Mouse (Mus musculus) midbrain, embryonic 13.5 days (tissue): ENCODE data around the gene Rufy1. TPM values are rescaled to one million over a fixed set of nuclear protein-coding genes. Genes with fewer than 3 reads are reported as not detected.

Experiments
- ATAC-seq: fragments of 200-750 bp; cut with Nextera tagmentation; 2 replicates; pipeline ENCODE4 v1.8.0; 2017; ENCODE audit warnings: mild to moderate bottlenecking, moderate TSS enrichment, moderate library complexity
- H3K27ac ChIP-seq: fragments of 300-500 bp; sonication (generic); 2 replicates; pipeline ENCODE4 v1.5.1; 2015; ENCODE audit warnings: inconsistent platforms, mild to moderate bottlenecking, moderate library complexity
- H3K27me3 ChIP-seq: fragments of 300-500 bp; sonication (generic); 2 replicates; pipeline ENCODE4 v1.6.1; 2015; ENCODE audit warnings: mild to moderate bottlenecking, inconsistent platforms
- H3K36me3 ChIP-seq: fragments of 300-500 bp; sonication (generic); 2 replicates; pipeline ENCODE4 v1.6.1; 2015; ENCODE audit warnings: mild to moderate bottlenecking, inconsistent platforms
- H3K4me1 ChIP-seq: fragments of 300-500 bp; sonication (generic); replicated peaks from 2 replicates; pipeline ENCODE4 v1.6.1; 2015; ENCODE audit warnings: inconsistent platforms
- H3K4me2 ChIP-seq: fragments of 300-500 bp; sonication (generic); replicated peaks from 2 replicates; pipeline ENCODE4 v1.6.1; 2015; ENCODE audit warnings: moderate library complexity, mild to moderate bottlenecking, inconsistent platforms
- H3K4me3 ChIP-seq: fragments of 300-500 bp; sonication (generic); replicated peaks from 2 replicates; pipeline ENCODE4 v1.5.1; 2015; ENCODE audit warnings: mild to moderate bottlenecking, inconsistent platforms
- H3K9ac ChIP-seq: fragments of 300-500 bp; sonication (generic); replicated peaks from 2 replicates; pipeline ENCODE4 v1.6.1; 2015; ENCODE audit warnings: mild to moderate bottlenecking, inconsistent platforms
- H3K9me3 ChIP-seq: fragments of 300-500 bp; sonication (generic); 2 replicates; pipeline ENCODE4 v1.6.1; 2016; ENCODE audit warnings: mild to moderate bottlenecking, inconsistent platforms
- WGBS: fragments of 180-500 bp; shearing (Covaris S2); methylation state at CpG from one replicate; pipeline ENCODE4 v1.1.7; 2015; 5-methylcytosine and 5-hydroxymethylcytosine counted together
- microRNA counts: library from miRNA; unstranded; fragments of <30 nt; microRNA quantifications from one replicate; lab custom pipeline; 2016
- microRNA-seq: library from miRNA; unstranded; fragments of <30 nt; microRNA quantifications from one replicate; pipeline ENCODE4, GENCODE M21; 2016
- polyA plus RNA-seq: library from polyadenylated mRNA; unstranded; fragments of >200 nt; fragmentation: Nextera tagmentation; extraction: Ambion mirVana; gene quantifications from 2 replicates; pipeline ENCODE4 v1.2.1, GENCODE M21; 2015

Gene Rufy1
- polyA plus RNA-seq, 1 experiment from 2014 or later, result 25.0 TPM

DNA sequence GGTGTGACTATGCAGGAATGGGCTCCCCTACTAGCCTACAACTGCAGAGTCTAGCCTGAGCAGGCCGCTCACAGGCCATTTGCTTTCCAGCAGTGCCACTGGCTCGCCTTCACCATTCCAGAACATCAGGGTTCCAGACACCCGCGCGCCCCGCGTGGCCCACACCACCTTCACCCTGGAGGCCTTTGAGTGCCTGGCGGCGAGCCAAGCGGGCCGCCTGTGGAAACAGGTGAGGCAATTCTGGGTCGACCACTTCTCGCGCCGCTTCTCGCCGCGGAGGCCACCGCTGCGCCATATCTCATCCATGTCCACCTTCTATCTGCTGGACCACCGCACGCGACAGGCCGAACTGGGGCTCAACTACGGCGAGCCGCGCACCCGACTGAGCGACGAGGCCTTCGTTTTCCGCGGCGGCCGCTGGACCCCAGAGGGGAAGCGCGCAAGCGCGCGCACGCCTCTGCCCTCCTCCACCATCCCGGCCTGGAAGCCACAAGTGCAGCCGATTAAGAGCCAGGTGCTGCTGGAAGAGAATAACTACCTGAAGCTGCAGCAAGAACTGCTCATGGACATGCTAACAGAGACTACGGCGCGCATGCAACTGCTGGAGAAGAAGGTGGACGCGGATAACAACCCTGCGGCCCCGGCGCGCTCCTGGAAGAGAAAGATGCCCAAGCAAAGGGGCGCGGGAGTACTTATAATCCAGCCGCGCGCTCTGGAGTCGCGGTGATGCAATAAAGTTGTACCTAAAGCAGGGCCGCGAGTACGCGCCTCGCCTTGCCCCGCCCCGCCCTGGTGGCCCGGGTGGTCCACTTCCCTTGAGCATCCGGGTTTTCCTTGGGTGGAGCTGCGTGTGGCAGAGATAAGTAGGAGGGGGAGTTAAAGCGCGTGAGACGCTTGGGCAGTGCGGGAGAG is 71.7 kb downstream of the Rufy1 start:
- H3K4me3 ChIP-seq, result peak overlapping the region; percentile 52
- peaks cover 30% of the 10 kb centered on the region for H3K27me3 ChIP-seq
- WGBS, result 3% methylated on average over 74 of the region's 74 CpGs
- H3K36me3 ChIP-seq, result no peaks in the 10 kb centered on the region
- peak overlapping the region; percentile 44; the same call in 1 of the 2 replicates for H3K27ac ChIP-seq
- peak overlapping the region; percentile 69 for H3K9ac ChIP-seq
- peaks cover 9% of the 10 kb centered on the region; the same call in 1 of the 2 replicates for H3K4me1 ChIP-seq
- peak overlapping the region; percentile 84 for H3K4me2 ChIP-seq
- H3K9me3 ChIP-seq, result no peaks in the 10 kb centered on the region
- peak; percentile 65 for ATAC-seq

DNA sequence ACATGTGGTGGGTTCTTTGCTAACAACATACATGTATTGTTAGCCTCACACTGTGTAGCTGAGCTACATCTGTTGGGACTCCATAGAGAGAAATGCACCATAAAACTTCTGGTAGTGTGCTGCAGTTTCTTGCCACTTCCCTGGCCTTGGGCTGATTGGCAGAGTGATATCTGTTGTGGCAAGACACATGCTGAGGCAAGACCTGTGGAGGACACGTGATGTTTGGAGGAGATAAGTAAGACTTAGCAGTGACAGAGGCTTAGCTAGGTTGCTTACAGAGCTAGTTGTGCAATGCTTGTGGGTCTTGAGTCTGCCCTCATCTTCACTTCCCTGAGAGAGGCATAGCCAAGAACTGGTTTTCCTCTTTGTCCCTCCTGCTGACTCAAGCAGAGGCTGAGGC is 75.5 kb downstream of the Rufy1 start:
- H3K27ac ChIP-seq, result no peak overlapping the region
- no peaks in the 10 kb centered on the region for H3K36me3 ChIP-seq
- no peak overlapping the region for H3K4me3 ChIP-seq
- 73% methylated on average over 1 of the region's 1 CpGs for WGBS
- peaks cover 9% of the 10 kb centered on the region; the same call in 1 of the 2 replicates for H3K4me1 ChIP-seq
- no peaks in the 10 kb centered on the region for H3K9me3 ChIP-seq
- no peak overlapping the region for H3K4me2 ChIP-seq
- H3K9ac ChIP-seq, result no peak overlapping the region
- peaks cover 27% of the 10 kb centered on the region for H3K27me3 ChIP-seq
- no peak for ATAC-seq

DNA sequence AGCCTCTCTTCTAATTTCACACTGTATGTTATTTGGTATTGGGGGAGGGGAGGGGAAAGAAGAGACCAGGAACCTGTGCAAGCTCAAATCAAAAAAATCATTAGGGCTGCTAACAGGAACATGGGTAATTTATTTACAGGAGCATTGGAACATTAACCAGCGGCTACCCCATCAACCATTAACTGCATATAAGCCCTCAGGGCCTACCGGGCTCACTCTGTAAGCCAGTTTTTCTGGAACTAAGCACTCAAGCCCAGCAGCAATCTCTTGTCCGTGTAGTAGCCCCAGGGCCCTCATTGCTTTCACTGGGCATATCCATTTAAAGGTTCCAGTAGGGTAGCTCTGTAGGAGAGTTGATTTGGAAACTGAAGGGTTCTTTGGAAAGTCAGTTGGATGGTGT is 76.1 kb downstream of the Rufy1 start:
- Histone ChIP-seq H3K9ac (no peak overlapping the region), H3K9me3 (no peaks in the 10 kb centered on the region), H3K4me3 (no peak overlapping the region), H3K4me2 (no peak overlapping the region), H3K27me3 (peaks cover 25% of the 10 kb centered on the region), H3K27ac (no peak overlapping the region), H3K4me1 (peaks cover 9% of the 10 kb centered on the region; the same call in 1 of the 2 replicates), H3K36me3 (no peaks in the 10 kb centered on the region)
- WGBS, result 80% methylated on average over 3 of the region's 3 CpGs
- ATAC-seq, result no peak

DNA sequence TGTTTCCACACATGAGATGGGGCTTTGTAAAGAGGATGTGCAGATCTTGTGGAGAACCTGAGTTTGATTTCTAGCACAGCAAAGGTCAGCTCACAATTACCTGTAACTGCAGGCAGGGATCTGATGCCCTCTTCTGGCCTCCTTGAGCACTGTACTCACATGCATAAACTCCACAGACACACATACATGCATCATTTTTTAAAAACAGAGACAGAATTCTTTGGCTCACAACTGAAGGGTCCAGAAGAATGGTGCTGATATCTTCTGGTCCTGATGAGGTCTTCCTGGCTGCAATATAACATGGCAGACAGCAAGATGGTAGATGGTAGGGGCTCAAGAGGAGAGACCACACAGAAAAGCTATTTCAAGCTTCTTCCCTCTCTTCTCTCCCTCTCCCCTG is 76.8 kb downstream of the Rufy1 start, which contains the start of gene Cby3:
Gene Cby3, plus strand, starts transcription at position 301 of the 400 bp plus-strand sequence.
- no peak for ATAC-seq
- H3K4me1 ChIP-seq, result peaks cover 4% of the 10 kb centered on the region; the same call in 1 of the 2 replicates
- no peak within 1 kb of the TSS for H3K4me2 ChIP-seq
- no peaks in the 10 kb centered on the region for H3K9me3 ChIP-seq
- H3K27me3 ChIP-seq, result peaks cover 18% of the 10 kb centered on the region
- H3K27ac ChIP-seq, result no peak within 1 kb of the TSS
- H3K4me3 ChIP-seq, result no peak within 1 kb of the TSS
- H3K36me3 ChIP-seq, result no peaks in the 10 kb centered on the region
- H3K9ac ChIP-seq, result no peak within 1 kb of the TSS

DNA sequence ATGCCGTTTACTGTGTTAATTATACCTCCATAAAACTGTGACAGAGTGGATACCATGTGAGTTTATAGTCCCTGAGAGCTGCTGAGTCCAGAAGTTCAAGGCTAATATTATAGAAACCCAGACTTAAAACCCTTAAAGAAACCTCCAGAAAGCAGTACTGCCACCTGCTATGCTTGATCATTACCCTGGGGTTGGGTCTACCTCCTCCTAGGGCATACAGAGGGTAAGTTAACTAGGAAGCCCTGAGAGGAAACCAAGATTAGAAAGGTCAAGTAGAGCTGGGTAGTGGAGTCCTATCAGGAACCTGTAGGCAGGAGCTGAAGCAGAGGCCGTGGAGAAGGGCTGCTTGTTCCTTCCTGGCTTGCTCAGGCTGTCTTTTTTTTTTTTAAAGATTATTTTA is 78.7 kb downstream of the Rufy1 start:
- no peak overlapping the region for H3K9ac ChIP-seq
- H3K27ac ChIP-seq, result no peak overlapping the region
- ATAC-seq, result no peak
- no peak overlapping the region for H3K4me3 ChIP-seq
- H3K4me2 ChIP-seq, result no peak overlapping the region
- H3K36me3 ChIP-seq, result no peaks in the 10 kb centered on the region
- no peaks in the 10 kb centered on the region for H3K4me1 ChIP-seq
- H3K9me3 ChIP-seq, result no peaks in the 10 kb centered on the region
- 0 out of 2 replicates have a peak, but pooled peaks cover 1% of the 10 kb centered on the region for H3K27me3 ChIP-seq
- WGBS, result 85% methylated on average over 2 of the region's 2 CpGs

DNA sequence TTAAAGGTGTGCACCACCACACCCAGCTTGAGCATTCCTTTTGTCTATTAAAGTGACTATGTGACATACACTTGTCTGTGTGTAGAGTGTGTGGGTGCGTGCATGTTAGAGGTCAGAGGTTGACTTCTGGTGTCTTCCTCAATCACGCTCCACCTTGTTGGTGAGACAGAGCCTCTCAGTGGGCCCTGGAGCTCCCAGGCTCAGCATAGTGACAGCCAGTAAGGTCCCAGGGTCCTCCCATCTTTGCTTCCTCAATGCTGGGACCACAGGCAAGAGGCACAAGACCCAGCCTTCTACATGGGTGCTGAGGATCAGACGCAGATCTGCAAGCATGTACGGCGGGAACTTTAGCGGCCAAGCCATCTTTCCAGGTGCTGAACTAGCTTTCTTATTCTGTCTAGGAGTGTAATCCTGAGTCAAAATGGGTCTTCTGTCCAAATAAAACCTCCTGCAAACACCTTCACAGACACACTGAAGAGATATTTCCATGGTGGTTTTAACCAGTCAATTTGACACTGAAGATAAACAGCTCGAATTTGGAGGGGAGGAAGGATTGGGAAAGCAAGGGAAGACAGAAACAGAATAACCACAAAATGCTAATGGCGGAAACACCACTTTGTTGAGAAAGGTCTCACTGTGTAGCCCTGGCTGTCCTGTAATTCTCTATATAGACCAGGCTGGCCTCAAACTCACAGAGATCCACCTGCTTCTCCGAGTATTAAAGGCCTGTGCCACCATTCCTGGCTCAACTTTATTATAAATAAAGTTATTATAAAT is 84.5 kb downstream of the Rufy1 start:
- Histone ChIP-seq H3K4me1 (no peaks in the 10 kb centered on the region), H3K4me3 (no peak overlapping the region), H3K4me2 (no peak overlapping the region), H3K36me3 (no peaks in the 10 kb centered on the region), H3K9ac (no peak overlapping the region), H3K27me3 (no peaks in the 10 kb centered on the region), H3K27ac (no peak overlapping the region), H3K9me3 (no peaks in the 10 kb centered on the region)
- 90% methylated on average over 9 of the region's 9 CpGs for WGBS
- no peak for ATAC-seq

DNA sequence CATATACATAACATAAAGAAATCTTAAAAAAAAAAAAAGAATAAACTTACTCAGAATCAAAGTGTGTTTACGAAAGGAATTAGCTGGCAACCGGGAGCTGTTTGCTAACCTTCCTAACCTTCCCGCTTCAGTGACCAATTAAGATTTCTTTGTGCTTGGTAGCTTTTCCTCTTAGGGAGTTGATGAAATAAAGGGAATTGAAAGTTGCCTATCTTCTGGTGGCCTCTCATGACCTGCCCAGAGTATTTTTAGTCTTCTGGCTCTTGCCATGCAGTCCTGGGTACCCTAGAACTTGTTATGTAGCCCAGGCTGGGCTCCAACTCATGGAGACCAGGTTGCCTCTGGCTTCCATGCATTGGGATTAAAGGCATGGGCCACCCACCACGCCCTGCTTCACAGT is 85.4 kb downstream of the Rufy1 start:
- WGBS, result 70% methylated on average over 4 of the region's 4 CpGs
- ATAC-seq, result no peak
- H3K4me3 ChIP-seq, result no peak overlapping the region

More for the DNA sequence above, 85.4 kb downstream of the Rufy1 start:
- H3K36me3 ChIP-seq, result no peaks in the 10 kb centered on the region
- no peak overlapping the region for H3K9ac ChIP-seq
- H3K9me3 ChIP-seq, result no peaks in the 10 kb centered on the region
- H3K27me3 ChIP-seq, result no peaks in the 10 kb centered on the region
- H3K4me2 ChIP-seq, result no peak overlapping the region
- H3K27ac ChIP-seq, result no peak overlapping the region
- no peaks in the 10 kb centered on the region for H3K4me1 ChIP-seq

MicroRNAs encoded within 50 kb of the gene (microRNA counts, 519-probe panel; counts per million panel counts)
- 2,361 counts per million, percentile 61 among the panel's probes with 10 or more counts for microRNA mmu-miR-804 (lab: Ali Mortazavi, UCI)

Small RNA genes lying within 50 kb of the gene (microRNA-seq; reads per million reads assigned to microRNA genes)
- not detected for gene Mir804

Other genes starting within 250 kb of the Rufy1 start
- gene Sqstm1, start 220.3 kb downstream of the Rufy1 start, polyA plus RNA-seq, result 271 and 280 TPM in 2 replicates
- 18.0 and 30.1 TPM in 2 replicates for gene Mgat4b, start 220.2 kb downstream of the Rufy1 start, polyA plus RNA-seq
- gene Ltc4s, start 192.5 kb downstream of the Rufy1 start, polyA plus RNA-seq, result 0.89 and 1.2 TPM in 2 replicates
- 4.6 and 4.7 TPM in 2 replicates for gene Maml1, start 138.8 kb downstream of the Rufy1 start, polyA plus RNA-seq
- 262 TPM in 2 replicates for gene Canx, start 105.5 kb downstream of the Rufy1 start, polyA plus RNA-seq
- gene Cby3, start 76.7 kb downstream of the Rufy1 start, polyA plus RNA-seq, result 0.40 and 0.47 TPM in 2 replicates
- gene Hnrnph1, start 54.1 kb downstream of the Rufy1 start, polyA plus RNA-seq, result 686 and 713 TPM in 2 replicates
- gene Adamts2, start 171.0 kb upstream of the Rufy1 start, polyA plus RNA-seq, result 1.6 and 1.9 TPM in 2 replicates